Mouse (Mus musculus): ENCODE measurements at regions not wholly inside any gene's neighbourhood (a gene's known extent, or its start where the extent isn't known, plus 50 kb on each side); places are given as distances from the start of the nearest gene placed in this dataset.

GRCm38 (mm10) chr1:105116231-105116630 lies 240.3 kb downstream of the Rnf152 start:
- DNase-seq = no peak

GRCm38 (mm10) chr1:105115391-105115790 lies 241.1 kb downstream of the Rnf152 start:
- DNase-seq = no peak

- DNase-seq = no peak
These were observed 241.7 kb downstream of the Rnf152 start for GRCm38 (mm10) chr1:105114835-105115234.

- no peak for DNase-seq
These were observed 243.6 kb downstream of the Rnf152 start for GRCm38 (mm10) chr1:105112762-105113525.

- DNase-seq = no peak
These were observed 245.3 kb downstream of the Rnf152 start for GRCm38 (mm10) chr1:105111236-105111635.

GRCm38 (mm10) chr1:105110581-105111210 lies 245.8 kb downstream of the Rnf152 start:
- DNase-seq = no peak

GRCm38 (mm10) chr1:105107836-105108235 lies 248.7 kb downstream of the Rnf152 start:
- no peak for DNase-seq

GRCm38 (mm10) chr1:105107257-105107656 lies 249.3 kb downstream of the Rnf152 start:
- no peak for DNase-seq

- DNase-seq = no peak
These were observed 251.3 kb downstream of the Rnf152 start for GRCm38 (mm10) chr1:105105211-105105610.

- no peak for DNase-seq
These were observed 261.4 kb downstream of the Rnf152 start for GRCm38 (mm10) chr1:105095091-105095490.

GRCm38 (mm10) chr1:105094500-105094899 lies 262.0 kb downstream of the Rnf152 start:
- peak; percentile 8 for DNase-seq

GRCm38 (mm10) chr1:105093875-105094274 lies 262.6 kb downstream of the Rnf152 start:
- DNase-seq = peak; percentile 11

- DNase-seq = no peak
These were observed 263.5 kb downstream of the Rnf152 start for GRCm38 (mm10) chr1:105093012-105093411.

GRCm38 (mm10) chr1:105092309-105092904 lies 264.1 kb downstream of the Rnf152 start:
- no peak for DNase-seq

- no peak for DNase-seq
These were observed 267.6 kb downstream of the Rnf152 start for GRCm38 (mm10) chr1:105088765-105089520.

GRCm38 (mm10) chr1:105087623-105088022 lies 268.9 kb downstream of the Rnf152 start:
- no peak for DNase-seq

GRCm38 (mm10) chr1:105084556-105084955 lies 272.0 kb downstream of the Rnf152 start:
- no peak for DNase-seq

- no peak for DNase-seq
These were observed 272.9 kb downstream of the Rnf152 start for GRCm38 (mm10) chr1:105083551-105084103.

- no peak for DNase-seq
These were observed 273.5 kb downstream of the Rnf152 start for GRCm38 (mm10) chr1:105082823-105083550.

GRCm38 (mm10) chr1:105081942-105082341 lies 274.6 kb downstream of the Rnf152 start:
- DNase-seq = no peak

GRCm38 (mm10) chr1:105079437-105079836 lies 277.1 kb downstream of the Rnf152 start:
- DNase-seq = no peak

GRCm38 (mm10) chr1:105075728-105076127 lies 280.8 kb downstream of the Rnf152 start:
- no peak for DNase-seq

Measured in right cerebral cortex, postnatal 25 days (tissue).